Mouse (Mus musculus): ENCODE measurements around the gene Trpv2.

DNA sequence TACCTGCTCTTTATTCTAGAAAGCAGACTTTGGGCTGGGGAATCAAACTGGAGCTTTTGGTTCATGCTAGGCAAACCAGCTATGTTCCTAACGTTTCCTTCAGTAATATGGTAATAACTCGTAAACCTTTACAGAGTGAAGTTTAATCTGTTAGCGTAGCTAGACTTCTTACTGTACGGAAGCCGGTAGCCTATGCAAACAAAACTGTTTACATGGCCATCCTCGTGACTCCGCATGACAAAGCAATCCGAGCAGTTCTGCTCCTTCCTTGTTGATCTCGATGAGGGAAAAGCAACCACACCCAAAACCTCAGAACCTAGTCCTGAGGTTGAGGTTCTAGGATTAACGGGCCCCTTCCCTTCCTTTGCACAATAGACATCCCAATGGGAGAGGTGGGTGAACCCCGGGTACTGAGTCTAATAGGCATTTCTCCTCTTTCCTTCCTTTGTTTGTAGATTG lies 24.0 kb upstream of the Trpv2 start:
- no peak for TF ChIP-seq GATA1 (IDR thresholded peaks at IDR 0.05; ENCODE audit: borderline replicate concordance, low read length)
- TF ChIP-seq CTCF (IDR thresholded peaks at IDR 0.05; ENCODE audit: low read depth, low read length) = no peak
- no peak for TF ChIP-seq GATA2 (IDR thresholded peaks at IDR 0.05; ENCODE audit: borderline replicate concordance, low read depth, low read length)
